ENCODE assay signal across 19 mouse cellular contexts in genomic region chr17:94335688-94336087, GRCm38 (mm10).
"Had no signal": no experiment of that assay in that cellular context is flagged by ENCODE, and none has a peak within 500 bp of the region (broad histone marks: within the 10 kb centered on the region; RNA-seq: fewer than 3 reads in every experiment).

No protein-coding gene starts in this region.

- H3K4me1 ChIP-seq: liver, embryonic 12.5 days; midbrain, embryonic 15.5 days; neural tube, embryonic 13.5 days; neural tube, embryonic 15.5 days had no signal

- ATAC-seq: liver, embryonic 12.5 days; midbrain, embryonic 15.5 days had no signal

- DNase-seq: lung, adult 18-20 months; lung, embryonic 14.5 days; lung, postnatal 10 days; lung, postnatal 4 days; retina, postnatal 1 day; right cerebral cortex, adult 18-20 months; right cerebral cortex, postnatal 25 days; right cerebral cortex, postnatal 4 days; spleen, adult 18-20 months; thymus, adult 18-20 months; thymus, postnatal 14 days; thymus, postnatal 36 days had no signal

- H3K36me3 ChIP-seq: liver, embryonic 12.5 days; midbrain, embryonic 15.5 days; neural tube, embryonic 13.5 days; neural tube, embryonic 15.5 days had no signal

- H3K27me3 ChIP-seq: liver, embryonic 12.5 days; midbrain, embryonic 15.5 days; neural tube, embryonic 13.5 days; neural tube, embryonic 15.5 days had no signal

- H3K9me3 ChIP-seq: liver, embryonic 12.5 days; midbrain, embryonic 15.5 days; neural tube, embryonic 13.5 days; neural tube, embryonic 15.5 days had no signal

- H3K4me3 ChIP-seq: liver, embryonic 12.5 days; midbrain, embryonic 15.5 days; myocyte; neural tube, embryonic 13.5 days; neural tube, embryonic 15.5 days had no signal

- H3K4me2 ChIP-seq: liver, embryonic 12.5 days; lung, embryonic 14.5 days; midbrain, embryonic 11.5 days; midbrain, embryonic 15.5 days; neural tube, embryonic 13.5 days; neural tube, embryonic 15.5 days had no signal

- H3K27ac ChIP-seq: liver, embryonic 12.5 days; liver, embryonic 14.5 days; midbrain, embryonic 15.5 days; neural tube, embryonic 13.5 days; neural tube, embryonic 15.5 days had no signal

- H3K9ac ChIP-seq: liver, embryonic 12.5 days; liver, embryonic 14.5 days; lung, embryonic 14.5 days; midbrain, embryonic 15.5 days; neural tube, embryonic 13.5 days; neural tube, embryonic 15.5 days had no signal
